Mouse (Mus musculus): ENCODE results near the gene Mansc4. TPM values are rescaled to one million over a fixed set of nuclear protein-coding genes. Genes with fewer than 3 reads are reported as not detected.

The Mansc4 gene
- total and polyA plus RNA-seq, 3 experiments: 0.54 TPM; not detected in 2

DNA sequence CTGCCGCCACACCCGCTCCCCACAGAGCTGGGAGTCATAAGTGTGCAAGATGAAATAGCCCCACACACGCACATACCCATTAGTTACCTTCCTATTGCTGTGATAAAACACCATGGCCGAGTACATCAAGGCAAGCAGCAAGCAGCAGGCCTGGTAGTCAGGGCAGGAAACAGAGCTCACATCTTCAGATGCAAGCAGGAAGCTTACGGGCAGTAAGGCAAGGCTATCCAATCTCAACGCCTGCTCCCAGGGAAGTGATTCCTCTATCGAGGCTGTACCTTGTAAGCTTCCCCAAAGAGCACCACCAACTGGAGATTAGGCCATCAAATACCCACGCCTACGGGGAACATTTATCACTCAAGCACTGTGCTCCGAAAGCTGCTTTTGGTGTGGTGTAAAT, 6.9 kb downstream of the Mansc4 start:
- DNase-seq: no peak

DNA sequence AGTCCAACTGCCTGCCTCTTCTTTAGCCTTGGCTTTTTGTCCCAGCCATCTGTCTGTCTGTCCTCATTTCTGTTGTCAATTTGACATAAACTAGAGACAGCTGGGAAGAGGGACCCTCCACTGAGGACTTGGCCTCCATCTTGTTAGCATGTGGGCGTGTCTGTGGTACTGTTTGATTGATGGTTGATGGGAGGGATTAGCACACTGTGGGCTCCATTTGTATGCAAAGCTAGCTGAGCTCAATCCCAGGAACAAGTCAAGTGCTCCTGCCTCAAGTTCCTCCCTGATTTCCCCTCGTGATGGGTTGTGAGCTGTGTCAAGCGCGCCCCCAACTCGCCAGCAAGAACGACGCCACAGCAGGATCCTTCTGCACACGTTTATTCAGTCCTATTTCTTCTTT, 10.0 kb downstream of the Mansc4 start:
- no peak for DNase-seq

DNA sequence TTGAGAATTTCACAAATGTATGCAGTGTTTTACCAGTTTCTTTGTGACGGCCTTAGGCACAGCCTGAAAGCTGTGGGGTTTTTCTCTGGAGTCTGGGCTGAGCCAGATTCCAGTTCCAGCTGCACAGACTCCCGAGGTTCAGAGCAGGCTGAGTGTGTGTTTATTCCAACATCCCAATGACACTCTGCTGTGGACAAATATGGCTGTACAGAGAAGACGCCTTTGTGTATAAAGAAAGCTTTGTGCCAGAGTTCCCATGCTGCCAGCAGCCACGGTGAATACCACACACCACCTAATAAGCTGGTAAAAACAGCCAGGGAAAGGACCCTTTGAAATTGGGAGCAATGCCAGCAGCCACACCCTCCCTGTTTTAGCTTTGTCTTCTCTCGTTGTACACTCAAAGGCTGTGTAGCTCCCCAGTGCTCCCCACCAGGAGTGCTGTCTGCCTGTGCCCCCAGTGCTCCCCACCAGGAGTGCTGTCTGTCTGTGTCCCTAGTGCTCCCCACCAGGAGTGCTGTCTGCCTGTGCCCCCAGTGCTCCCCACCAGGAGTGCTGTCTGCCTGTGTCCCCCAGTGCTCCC, 10.9 kb downstream of the Mansc4 start:
- DNase-seq: no peak

DNA sequence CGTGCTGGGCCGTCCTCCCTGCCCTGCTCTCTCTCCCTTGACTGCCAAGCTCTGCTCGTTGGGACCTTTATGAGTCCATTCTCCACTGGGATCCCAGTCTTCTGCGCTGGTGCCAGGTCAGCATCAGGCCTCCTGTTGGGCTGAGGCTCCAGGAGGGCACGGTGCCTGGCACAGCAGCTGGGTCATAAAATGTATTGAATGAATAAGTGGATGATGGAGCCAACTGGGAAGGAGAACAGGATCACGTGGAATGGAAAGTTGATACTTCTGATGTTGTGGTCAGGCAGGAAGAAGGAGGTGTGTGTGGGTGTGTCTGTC, 21.9 kb downstream of the Mansc4 start:
- DNase-seq: no peak

DNA sequence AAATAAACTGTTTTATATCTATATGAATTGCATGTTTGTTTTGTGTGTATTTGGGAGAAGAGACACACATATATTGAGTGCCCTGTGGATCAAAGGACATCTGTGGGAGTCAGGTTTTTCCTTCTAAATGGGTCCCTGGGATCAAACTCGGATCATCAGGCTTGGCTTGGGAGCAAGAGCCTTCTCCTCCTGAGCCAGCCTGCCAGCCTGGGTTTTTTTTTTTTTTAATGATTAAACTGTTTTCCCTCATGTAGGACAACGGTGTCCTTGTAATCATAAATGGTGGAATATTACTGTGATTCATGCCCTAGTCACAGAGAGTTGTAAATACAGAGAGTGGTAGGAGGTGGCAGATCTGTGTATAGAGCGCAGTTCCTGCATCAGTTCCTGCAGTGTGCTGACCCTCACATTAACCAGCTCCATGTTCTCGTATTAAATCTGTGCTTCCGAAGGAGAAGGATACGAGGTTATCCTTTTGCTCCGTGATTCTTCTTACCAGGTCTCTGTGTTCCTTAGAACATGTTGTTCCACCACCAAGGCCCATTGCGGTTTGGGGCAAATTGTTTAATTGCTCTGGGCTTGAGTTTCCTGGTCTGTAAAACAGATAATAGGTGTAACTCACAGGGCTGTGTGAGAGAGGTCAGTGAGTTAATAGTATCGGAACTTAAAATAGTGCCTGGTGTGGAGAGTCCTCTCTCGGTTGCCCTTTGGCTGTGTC, 22.4 kb downstream of the Mansc4 start:
- DNase-seq: peak; percentile 42

DNA sequence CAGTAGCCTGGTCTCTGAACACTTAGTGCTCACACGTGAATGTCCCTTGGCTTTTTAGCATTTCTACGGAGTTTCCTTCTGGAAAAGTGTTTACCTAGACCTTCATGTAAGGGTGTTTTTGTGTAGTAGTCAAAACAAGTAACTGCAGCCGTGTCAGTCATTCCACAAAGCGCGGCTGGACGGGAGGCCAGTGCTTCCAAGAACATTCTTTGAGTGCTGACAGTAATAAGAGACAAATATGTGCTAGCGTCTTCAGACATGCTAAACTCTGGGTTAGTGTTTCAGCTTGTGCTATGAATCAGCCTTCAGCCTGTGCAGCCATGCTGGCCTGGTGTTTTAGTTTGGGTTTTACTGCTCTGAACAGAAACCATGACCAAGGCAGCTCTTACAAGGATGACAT, 24.1 kb downstream of the Mansc4 start:
- DNase-seq: no peak

DNA sequence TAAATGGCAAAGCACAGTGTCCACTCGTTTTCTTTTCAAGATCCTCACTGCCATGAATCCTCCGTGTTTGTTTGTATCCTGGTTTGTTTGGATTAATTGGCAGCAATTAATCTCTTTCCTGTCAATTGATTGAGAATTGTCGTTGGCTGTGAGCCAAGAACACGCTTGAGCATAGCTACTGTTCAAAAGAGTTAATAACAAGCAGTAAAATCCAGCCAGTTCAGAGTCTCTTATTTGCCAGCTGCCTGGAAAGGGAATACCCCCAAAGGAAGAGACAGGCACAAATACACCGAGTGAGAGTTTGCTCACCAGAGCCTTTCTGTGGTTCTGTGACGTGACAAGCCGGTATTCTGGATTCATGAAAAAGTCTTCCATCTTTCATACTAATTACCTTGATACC, 24.8 kb downstream of the Mansc4 start:
- no peak for DNase-seq

DNA sequence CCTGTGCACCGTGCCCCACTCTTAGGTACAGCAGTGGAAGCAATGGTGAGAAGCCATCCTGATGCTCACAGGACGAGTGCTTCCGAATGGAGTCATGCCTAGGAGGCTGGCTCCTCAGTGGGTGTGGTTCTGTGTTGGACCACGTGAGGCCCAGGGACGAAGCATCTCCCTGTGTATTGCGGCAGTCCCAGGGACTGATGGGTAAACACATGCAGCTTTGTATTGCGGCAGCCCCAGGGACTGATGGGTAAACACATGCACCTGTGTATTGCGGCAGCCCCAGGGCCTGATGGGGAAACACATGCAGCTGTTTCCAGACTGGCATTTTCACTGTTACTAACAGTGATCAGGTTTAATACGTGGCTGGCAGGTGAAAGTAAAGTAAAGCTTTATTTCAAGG, 25.2 kb downstream of the Mansc4 start:
- DNase-seq: no peak

DNA sequence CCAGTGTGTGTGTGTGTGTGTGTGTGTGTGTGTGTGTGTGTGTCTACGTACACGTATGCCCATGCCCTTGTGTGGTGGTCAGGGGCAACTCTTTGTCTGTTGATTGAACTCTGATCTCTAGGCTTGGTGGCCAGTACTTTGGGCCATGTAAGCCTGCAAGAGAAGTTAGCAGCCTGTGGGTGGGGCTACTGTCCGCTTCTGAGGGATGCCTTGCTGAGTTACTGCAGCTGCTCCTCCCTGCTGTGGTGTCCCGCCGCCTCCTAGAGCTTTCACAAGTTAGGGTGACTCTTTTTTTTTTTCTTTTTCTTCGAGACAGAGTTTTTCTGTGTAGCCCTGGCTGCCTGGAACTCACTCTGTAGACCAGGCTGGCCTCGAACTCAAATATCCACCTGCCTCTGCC, 27.5 kb downstream of the Mansc4 start:
- no peak for DNase-seq

DNA sequence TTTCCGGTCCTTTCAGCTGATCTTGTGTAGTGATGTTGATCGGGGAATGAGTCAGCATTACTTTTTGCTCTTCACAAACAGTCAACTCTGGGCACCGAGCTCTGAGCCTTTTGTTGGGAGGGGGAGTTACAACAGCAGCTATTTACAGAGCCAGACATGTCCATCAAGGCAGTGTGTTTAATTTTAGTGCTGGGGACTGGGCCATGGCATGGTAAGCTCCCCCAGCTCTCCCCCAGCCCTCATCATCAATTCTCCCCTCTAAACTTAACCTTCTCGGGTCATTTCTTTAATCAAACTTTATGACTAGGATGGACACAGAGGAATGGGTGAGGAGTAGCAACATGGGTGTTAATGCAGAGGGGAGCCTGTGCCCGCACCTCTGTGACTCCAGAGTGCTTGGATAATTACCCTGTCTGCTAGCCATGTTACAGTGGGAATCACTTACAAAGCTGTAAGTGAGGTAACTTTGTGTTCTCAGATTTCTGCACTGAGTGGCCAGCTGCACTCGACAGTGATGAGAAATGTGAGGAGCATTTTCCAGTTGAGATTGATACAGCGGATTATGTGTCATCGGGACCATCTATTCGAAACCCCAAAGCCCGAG, 31.4 kb downstream of the Mansc4 start:
- no peak for DNase-seq

DNA sequence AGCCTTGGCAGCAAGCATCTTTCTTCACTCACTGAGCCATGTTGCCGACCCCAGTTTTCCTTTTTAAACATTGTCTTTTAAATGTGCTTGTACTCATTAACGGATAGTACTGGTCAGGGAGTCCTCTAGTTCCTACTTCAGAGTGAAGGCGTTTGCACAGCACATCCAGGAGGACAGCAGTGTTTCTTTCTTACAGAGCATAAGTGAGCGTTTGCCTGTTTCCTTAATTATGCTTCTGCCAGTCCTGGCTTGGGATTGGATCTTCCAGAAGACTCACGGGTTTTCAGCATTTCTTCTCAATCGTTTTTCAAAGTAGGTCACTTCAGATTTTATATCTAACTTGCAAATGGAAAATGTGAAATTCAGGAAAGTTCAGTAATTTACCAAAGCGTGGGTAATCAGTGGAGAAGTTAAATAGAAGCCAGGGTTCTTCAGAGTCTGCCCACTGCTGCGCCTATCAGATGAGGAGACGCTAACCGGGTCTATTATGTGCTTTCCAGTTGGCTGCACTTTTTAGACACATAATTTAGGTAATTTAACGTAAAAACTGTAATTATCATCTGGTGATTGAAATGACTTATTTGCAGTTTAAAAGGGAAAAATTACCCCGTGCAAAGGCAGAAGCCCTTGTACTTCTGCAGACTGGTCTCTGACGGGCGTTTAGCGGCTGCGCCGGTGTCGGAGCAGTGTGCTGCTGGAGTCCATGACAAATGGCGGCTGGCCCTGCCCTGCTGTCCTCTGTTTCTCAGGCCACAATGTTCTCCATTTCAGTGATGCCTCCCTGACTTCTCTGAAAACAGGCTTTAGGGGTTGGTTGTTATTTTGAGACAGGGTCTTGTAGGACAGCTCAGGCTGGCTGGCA, 32.8 kb downstream of the Mansc4 start:
- DNase-seq: no peak

DNA sequence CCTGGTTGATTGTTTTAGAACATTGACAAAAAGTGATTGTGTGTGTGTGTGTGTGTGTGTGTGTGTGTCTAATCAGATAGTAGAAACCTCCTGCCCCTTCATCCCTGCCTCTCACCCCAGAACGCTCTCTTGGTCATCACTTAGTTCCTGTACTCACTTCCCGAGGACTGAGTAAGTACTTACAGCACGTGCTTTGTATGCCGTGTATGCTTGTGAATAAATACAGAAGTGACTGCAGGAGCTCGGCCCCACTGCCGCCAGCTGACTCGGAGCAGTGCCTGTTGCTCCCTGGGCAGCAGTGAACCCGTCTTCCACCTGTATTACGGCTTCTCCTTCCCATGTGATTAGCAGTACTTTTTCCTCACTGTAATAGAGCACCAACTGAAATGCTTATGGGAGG, 34.4 kb downstream of the Mansc4 start:
- DNase-seq: no peak

DNA sequence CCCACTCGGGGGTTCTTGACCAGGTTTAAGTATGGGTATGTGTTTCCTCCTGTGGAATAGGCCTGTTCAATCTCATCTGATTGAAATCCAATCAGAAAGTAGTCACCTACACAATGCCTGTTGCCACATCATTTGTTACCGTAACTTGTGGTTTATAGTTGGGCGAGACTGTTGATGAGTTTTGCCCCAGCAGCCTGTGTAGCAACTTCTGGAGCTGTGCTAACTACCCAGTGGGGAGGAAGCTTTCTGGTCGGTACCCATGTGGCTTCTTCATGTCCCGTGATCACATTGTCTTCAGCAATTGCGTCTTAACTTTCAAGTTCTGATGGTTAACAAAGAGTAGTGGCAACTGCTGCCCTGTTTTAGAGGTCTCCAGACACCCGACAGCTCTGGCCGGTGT, 35.2 kb downstream of the Mansc4 start:
- no peak for DNase-seq

DNA sequence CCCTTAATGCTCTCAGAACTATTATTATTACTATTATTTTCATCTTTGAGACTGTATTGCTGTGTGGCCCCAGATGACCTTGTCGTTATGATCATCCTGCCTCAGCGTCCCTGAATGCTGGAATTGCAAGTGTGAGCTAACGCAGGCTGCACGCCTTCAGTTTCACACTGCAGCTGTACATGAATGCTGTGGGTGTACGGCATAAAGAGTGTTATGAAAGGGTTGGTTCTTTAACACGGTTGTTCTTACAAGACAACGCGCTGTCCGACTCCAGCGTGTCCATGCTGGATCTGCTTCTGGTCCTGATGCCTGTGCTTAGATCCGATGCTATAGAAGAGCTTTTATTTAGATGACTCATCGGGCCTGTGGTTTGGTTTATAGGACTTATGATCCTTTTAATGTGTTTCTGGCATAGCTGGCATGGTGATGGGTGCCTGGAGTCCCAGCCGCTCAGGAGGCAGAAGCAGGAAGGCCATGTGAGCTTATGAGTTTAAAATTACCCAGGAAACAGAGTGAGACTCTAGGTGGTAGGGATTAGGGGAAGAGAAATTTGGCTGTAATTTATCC, 37.5 kb downstream of the Mansc4 start:
- no peak for DNase-seq

DNA sequence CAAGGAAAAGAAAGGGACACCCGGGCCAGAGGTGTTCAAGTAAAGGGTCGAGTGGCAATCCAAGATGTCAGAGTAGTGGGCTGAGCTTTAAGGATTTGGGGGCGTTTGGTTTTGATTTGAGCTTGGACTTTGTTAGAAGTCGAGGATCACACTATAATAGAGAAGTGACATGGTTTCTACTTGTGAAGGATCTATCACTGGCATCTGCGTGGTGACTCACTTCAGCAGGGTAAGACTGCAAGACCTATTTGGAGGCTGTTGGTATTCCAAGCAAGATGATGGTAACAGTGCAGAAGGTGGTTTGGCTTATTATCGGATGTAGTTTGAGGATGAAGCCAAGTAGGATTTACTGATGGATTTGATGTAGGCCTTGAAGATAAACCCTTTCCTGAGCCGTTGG, 43.2 kb downstream of the Mansc4 start:
- no peak for DNase-seq

DNA sequence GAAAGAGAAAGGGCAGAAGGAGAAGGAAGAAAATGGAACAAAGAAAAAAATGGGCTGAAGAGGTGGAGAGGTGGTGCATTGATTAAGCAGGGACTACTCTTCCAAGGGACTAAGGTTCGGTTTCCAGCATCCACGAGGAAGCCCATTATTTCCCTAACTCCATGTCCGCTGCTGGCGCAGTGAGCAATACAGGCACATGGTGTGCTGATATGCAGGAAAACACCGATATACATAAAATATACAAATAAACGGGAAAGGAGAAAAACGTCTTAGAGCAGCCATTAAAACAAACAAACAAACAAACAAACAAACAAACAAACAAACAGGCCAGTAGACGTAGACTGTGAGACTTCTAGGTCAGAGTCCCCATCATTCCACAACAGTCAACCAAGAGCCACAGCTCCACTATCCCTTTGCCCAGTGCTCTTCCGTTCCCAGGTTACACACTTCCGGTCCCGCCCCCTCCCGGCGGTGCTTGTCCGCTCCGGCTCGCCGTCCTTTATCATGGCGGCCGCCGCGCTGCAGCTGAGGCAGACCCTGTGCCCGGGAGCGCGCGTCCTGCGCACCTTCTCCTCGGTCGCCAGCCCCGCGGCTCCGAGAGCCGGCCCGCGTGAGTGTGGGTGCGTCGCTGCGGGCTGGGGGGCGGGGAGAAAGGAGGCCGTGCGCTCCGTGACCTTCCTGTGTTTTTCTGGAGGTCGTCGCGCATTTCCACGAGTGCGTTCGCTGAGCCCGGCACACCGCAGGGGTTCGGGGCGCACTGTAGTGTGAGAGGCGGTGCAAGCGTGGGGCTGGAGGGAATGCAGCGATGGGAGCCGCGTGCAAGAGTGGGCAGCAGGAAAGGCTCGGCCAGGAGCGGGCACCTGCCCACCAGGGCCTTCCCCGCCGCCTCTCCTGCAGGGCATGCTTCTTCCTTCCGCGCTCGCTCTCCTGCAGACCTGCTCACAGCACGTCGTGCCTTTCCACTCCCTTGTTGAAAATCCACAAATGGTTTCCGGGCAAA, 44.2 kb downstream of the Mansc4 start, which contains the start of gene Mrps35:
Mrps35 (plus strand) TSS at position 474 of the 1,000 bp plus-strand sequence.
- DNase-seq: peak; percentile 93

DNA sequence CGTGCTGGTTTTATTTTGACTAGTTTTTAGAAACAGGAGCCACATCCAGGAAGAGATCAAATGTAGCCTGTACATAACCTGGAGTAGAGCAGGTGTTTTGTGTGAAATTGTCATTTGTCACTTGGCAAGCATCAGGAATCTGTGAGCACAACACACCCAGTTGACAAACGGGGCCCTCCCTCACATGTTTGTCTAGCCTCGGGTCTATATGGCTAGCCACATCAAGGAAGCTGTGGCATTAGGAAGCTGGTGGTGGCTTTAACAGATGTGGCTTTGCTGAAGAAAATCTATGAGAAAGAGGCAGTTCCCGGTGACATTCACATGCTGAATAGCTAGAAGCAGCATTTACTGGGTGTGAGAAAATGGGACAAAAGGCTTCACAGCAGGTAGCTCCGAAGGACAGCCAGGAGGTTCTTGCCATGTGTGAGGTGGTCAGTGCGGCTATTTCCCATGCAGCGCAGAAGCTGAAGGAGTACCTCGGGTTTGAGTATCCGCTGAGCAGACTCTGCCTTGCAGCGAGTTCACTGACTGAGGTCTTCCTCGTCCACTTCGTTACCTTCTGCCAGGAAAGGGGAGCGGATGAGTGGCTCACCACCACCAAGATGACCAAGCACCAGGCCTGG, 54.4 kb downstream of the Mansc4 start, which contains the start of gene Rep15:
Rep15 (plus strand) TSS at position 282 of the 623 bp plus-strand sequence.
- no peak for DNase-seq

DNA sequence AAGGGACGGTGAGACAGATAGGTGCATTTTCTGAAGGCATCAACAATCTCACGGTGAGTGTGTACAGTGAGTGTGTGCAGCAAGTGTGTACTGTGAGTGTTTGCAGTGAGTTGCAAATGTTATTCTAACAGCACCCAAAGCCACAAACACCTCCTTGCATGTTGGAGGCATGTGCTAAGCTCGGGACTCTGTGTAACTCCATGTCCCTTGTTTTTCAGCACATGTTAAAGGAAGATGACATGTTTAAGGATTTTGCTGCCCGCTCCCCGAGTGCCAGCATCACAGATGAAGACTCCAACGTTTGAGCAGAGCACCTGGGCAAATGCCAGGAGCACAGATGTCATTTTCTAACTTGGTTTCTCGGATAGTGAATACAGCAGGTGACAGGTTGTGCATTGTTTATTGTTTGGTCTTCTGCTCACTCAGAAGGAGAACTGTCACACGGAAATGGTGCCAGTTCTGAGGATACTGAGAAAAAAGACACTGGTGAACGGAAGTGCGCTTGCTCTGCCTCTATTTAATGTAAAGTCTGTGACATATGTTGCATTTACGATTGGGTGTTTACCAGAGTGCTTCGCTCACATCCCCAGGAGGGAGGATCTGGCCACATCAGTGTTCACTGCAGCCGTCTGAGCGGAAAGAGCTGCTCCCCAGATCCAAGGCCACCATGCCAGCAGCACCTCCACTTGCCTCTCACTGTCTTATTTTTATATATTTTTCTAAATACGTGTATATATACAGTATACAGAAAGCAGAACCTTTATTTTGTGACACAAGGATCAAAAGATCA, 56.5 kb downstream of the Mansc4 start:
- no peak for DNase-seq

DNA sequence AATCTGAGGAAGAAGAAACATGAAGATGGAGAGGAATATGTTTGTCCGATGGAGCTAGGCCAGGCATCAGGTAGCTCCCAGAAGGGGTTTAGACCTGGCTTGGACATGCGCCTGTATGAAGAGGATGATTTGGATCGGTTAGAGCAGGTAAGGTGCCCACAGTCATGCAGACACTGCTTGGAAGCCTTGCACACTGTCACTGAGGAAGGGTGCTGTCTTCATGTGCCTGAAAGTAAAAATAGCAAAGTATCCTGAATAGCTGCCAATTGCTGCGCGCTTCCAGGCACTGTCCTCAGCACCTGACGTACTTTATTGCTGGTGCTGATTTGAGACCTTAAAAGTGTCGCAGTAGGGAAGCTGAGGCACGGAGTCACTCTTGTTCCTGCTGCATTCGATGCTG, 57.2 kb downstream of the Mansc4 start:
- DNase-seq: no peak

DNA sequence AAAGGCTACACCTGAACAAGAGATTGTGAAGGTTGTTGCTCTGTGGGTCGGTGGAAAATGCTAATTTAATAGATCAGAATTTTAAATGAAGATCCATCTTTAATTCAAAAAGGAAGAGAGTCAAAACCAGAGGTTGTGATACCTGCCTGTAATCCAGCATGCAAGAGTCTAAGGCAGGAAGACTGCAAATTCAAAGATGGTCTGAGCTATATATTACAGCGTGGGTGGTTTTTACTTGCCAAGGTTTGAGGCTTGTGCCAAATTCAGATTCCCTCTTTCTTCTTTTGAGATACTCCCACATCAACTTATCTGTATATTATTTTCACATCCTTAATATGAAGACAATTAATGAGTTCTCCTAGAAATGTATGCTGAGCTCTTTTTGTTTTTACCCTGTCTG, 58.4 kb downstream of the Mansc4 start:
- no peak for DNase-seq
